Mouse (Mus musculus) adrenal gland, adult 10 weeks (tissue): ENCODE results near the gene Rasl10a. TPM values are rescaled to one million over a fixed set of nuclear protein-coding genes. Genes with fewer than 3 reads are reported as not detected.

ENCODE experiments used
- polyA plus RNA-seq: library from polyadenylated mRNA; stranded (reverse); fragments of 350-450 nt; fragmentation: Illumina TruSeq; extraction: RNeasy Lipid Tissue Mini Kit (QIAGEN cat#74804); gene quantifications from one replicate; pipeline ENCODE4 v1.2.3, GENCODE M21; 2014; ENCODE audit warnings: low read depth, low replicate concordance

Gene Rasl10a
- polyA plus RNA-seq, result not detected

GRCm38 (mm10) chr11:5057856-5058641, at the start of gene Rasl10a:
Gene Rasl10a, plus strand, starts transcription at chr11:5058128.

GRCm38 (mm10) chr11:5065056-5065821, 7.3 kb downstream of the Rasl10a start, which contains the start of gene Gas2l1:
Gene Gas2l1, minus strand, starts transcription at chr11:5065327.

GRCm38 (mm10) chr11:5098736-5099542, 41.0 kb downstream of the Rasl10a start, which contains the start of the genes Rhbdd3 and Ewsr1:
Gene Rhbdd3, plus strand, starts transcription at chr11:5098926.
Gene Ewsr1, minus strand, starts transcription at chr11:5099266.

Other genes with a start within 250 kb of the Rasl10a start
- gene Nf2, start 208.6 kb upstream of the Rasl10a start, polyA plus RNA-seq, result 217 TPM
- gene Nipsnap1, start 184.2 kb upstream of the Rasl10a start, polyA plus RNA-seq, result 25.3 TPM
- 8.7 TPM for gene Thoc5, start 162.8 kb upstream of the Rasl10a start, polyA plus RNA-seq
- 1.1 TPM for gene Nefh, start 110.1 kb upstream of the Rasl10a start, polyA plus RNA-seq
- 71.3 TPM for gene Ap1b1, start 71.3 kb upstream of the Rasl10a start, polyA plus RNA-seq
- 4.2 TPM for gene Gas2l1, start 7.2 kb downstream of the Rasl10a start, polyA plus RNA-seq
- gene Rhbdd3, start 40.8 kb downstream of the Rasl10a start, polyA plus RNA-seq, result not detected
- 224 TPM for gene Ewsr1, start 41.1 kb downstream of the Rasl10a start, polyA plus RNA-seq
- gene Emid1, start 94.1 kb downstream of the Rasl10a start, polyA plus RNA-seq, result not detected
- gene Kremen1, start 203.4 kb downstream of the Rasl10a start, polyA plus RNA-seq, result 3.0 TPM